Mouse (Mus musculus) midbrain, embryonic 16.5 days (tissue): ENCODE data around the gene Olr1. TPM values are rescaled to one million over a fixed set of nuclear protein-coding genes. Genes with fewer than 3 reads are reported as not detected.

Experiments
- ATAC-seq: fragments of 200-750 bp; cut with Nextera tagmentation; 2 replicates; pipeline ENCODE4 v1.8.0; 2017; ENCODE audit warnings: moderate TSS enrichment
- H3K27ac ChIP-seq: fragments of 300-500 bp; sonication (generic); 2 replicates; pipeline ENCODE4 v1.5.1; 2014; ENCODE audit warnings: mild to moderate bottlenecking, low read length, mixed read lengths
- H3K27me3 ChIP-seq: fragments of 300-500 bp; sonication (generic); 2 replicates; pipeline ENCODE4 v1.6.1; 2014; ENCODE audit warnings: low read depth, low read length, mixed read lengths; ENCODE audit not compliant: control insufficient read depth, insufficient read depth
- H3K36me3 ChIP-seq: fragments of 300-500 bp; sonication (generic); 2 replicates; pipeline ENCODE4 v1.6.1; 2014; ENCODE audit warnings: mild to moderate bottlenecking, low read length, moderate library complexity, mixed read lengths; ENCODE audit not compliant: control insufficient read depth, insufficient read depth
- H3K4me1 ChIP-seq: fragments of 300-500 bp; sonication (generic); 2 replicates; pipeline ENCODE4 v1.6.1; 2014; ENCODE audit warnings: mild to moderate bottlenecking, low read length, mixed read lengths; ENCODE audit not compliant: control insufficient read depth, insufficient read depth
- H3K4me2 ChIP-seq: fragments of 300-500 bp; sonication (generic); 2 replicates; pipeline ENCODE4 v1.6.1; 2014; ENCODE audit warnings: mild to moderate bottlenecking, low read length, mixed read lengths
- H3K4me3 ChIP-seq: fragments of 300-500 bp; sonication (generic); 2 replicates; pipeline ENCODE4 v1.5.1; 2014; ENCODE audit warnings: low read depth, mild to moderate bottlenecking, low read length, moderate library complexity, mixed read lengths
- H3K9ac ChIP-seq: fragments of 300-500 bp; sonication (generic); 2 replicates; pipeline ENCODE4 v1.6.1; 2014; ENCODE audit warnings: low read depth, low read length, mixed read lengths
- H3K9me3 ChIP-seq: fragments of 300-500 bp; sonication (generic); replicated peaks from 2 replicates; pipeline ENCODE4 v1.6.1; 2014; ENCODE audit warnings: mild to moderate bottlenecking, low read length, mixed read lengths; ENCODE audit not compliant: control insufficient read depth, poor library complexity, severe bottlenecking
- WGBS: fragments of 180-500 bp; shearing (Covaris S2); extraction: QIAGEN DNeasy Blood & Tissue Kit; methylation state at CpG from one replicate; pipeline ENCODE4 v1.1.7; 2014; 5-methylcytosine and 5-hydroxymethylcytosine counted together
- polyA plus RNA-seq: library from polyadenylated mRNA; unstranded; fragments of >200 nt; fragmentation: Nextera tagmentation; extraction: Ambion mirVana; gene quantifications from 2 replicates; pipeline ENCODE4 v1.2.1, GENCODE M21; 2015

The Olr1 gene
- not detected in 2 replicates for polyA plus RNA-seq

GRCm38 (mm10) chr6:129507024-129507423, at the start of gene Olr1:
Gene Olr1 (minus strand): TSS chr6:129507165.
- Histone ChIP-seq H3K4me1 (no peaks in the 10 kb centered on the region), H3K9me3 (no peaks in the 10 kb centered on the region), H3K4me3 (no peak within 1 kb of the TSS), H3K27ac (no peak within 1 kb of the TSS), H3K9ac (no peak within 1 kb of the TSS), H3K36me3 (no peaks in the 10 kb centered on the region), H3K4me2 (no peak within 1 kb of the TSS), H3K27me3 (no peaks in the 10 kb centered on the region)
- WGBS: 88% methylated on average over 9 of the region's 9 CpGs
- ATAC-seq: no peak

DNA sequence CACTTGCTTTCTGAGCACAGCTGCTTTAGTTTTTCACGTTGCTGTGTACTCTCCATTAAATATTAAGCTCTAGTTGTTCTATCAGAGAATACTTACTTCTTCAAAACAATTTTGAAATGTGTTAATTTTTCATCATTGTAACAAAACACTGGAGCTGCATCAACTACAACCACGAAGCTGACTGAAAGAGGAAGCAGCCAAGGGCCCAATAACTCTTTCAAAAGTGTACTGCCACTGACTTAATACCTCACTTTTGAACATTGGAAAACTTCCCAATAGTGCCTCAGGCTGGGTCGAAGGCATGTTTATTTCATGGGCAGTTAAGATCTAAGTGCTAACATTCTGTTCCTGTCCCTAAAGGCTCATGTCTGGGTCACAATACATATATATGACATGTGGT, 41.0 kb upstream of the Olr1 start:
- H3K4me1 ChIP-seq: 0 out of 2 replicates have a peak, but pooled peaks cover 2% of the 10 kb centered on the region
- H3K4me3 ChIP-seq: no peak overlapping the region
- H3K27me3 ChIP-seq: no peaks in the 10 kb centered on the region
- H3K9me3 ChIP-seq: no peaks in the 10 kb centered on the region
- H3K36me3 ChIP-seq: no peaks in the 10 kb centered on the region
- no peak for ATAC-seq
- no peak overlapping the region for H3K4me2 ChIP-seq
- 69% methylated on average over 3 of the region's 3 CpGs for WGBS
- no peak overlapping the region for H3K27ac ChIP-seq
- no peak overlapping the region for H3K9ac ChIP-seq

- Histone ChIP-seq H3K27me3 (no peaks in the 10 kb centered on the region), H3K4me2 (no peak overlapping the region), H3K4me1 (0 out of 2 replicates have a peak, but pooled peaks cover 2% of the 10 kb centered on the region), H3K36me3 (no peaks in the 10 kb centered on the region), H3K9ac (no peak overlapping the region), H3K4me3 (no peak overlapping the region), H3K27ac (no peak overlapping the region), H3K9me3 (no peaks in the 10 kb centered on the region)
- no peak for ATAC-seq
- WGBS: 84% methylated on average over 2 of the region's 2 CpGs
These were observed 40.3 kb upstream of the Olr1 start for GRCm38 (mm10) chr6:129547277-129547676.

- 0 out of 2 replicates have a peak, but pooled peaks cover 2% of the 10 kb centered on the region for H3K4me1 ChIP-seq
- H3K36me3 ChIP-seq: peaks cover 22% of the 10 kb centered on the region
- H3K4me2 ChIP-seq: no peak overlapping the region
- no peaks in the 10 kb centered on the region for H3K27me3 ChIP-seq
- no peak overlapping the region for H3K4me3 ChIP-seq
- no peak overlapping the region for H3K9ac ChIP-seq
- no peak overlapping the region; the same call in 1 of the 2 replicates for H3K27ac ChIP-seq
- no peaks in the 10 kb centered on the region for H3K9me3 ChIP-seq
- ATAC-seq: peak; percentile 84
- WGBS: 46% methylated on average over 6 of the region's 6 CpGs
These were observed 37.0 kb upstream of the Olr1 start for GRCm38 (mm10) chr6:129543709-129544606.

- Histone ChIP-seq H3K27me3 (no peaks in the 10 kb centered on the region), H3K4me1 (0 out of 2 replicates have a peak, but pooled peaks cover 2% of the 10 kb centered on the region), H3K9me3 (no peaks in the 10 kb centered on the region), H3K4me2 (no peak overlapping the region), H3K27ac (no peak overlapping the region), H3K36me3 (peaks cover 28% of the 10 kb centered on the region), H3K4me3 (no peak overlapping the region), H3K9ac (no peak overlapping the region)
- ATAC-seq: no peak
- WGBS: 89% methylated on average over 3 of the region's 3 CpGs
These were observed 35.6 kb upstream of the Olr1 start for GRCm38 (mm10) chr6:129542540-129542939.

DNA sequence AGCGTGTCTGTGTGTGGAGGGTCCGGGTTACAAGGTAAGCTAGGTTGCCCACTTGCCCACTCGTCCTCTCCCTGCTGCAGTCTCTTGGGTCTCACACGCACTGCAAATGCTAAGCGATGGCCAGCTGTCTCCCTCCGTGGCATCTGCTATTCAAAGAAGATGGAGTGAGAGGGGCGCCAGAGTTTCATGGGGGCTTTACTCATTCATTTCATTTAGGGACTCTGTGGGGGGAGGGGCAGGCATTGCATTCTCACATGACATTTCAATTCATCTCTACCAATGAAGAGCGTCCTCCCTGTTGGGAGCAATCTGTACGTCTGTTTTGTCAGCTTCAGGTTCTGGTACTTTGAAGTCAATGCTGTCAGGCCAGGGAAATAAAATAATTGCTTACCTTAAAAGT, 35.0 kb upstream of the Olr1 start:
- no peaks in the 10 kb centered on the region for H3K27me3 ChIP-seq
- H3K4me3 ChIP-seq: no peak overlapping the region
- peaks cover 28% of the 10 kb centered on the region for H3K36me3 ChIP-seq
- 41% methylated on average over 9 of the region's 9 CpGs for WGBS
- H3K9ac ChIP-seq: no peak overlapping the region
- H3K9me3 ChIP-seq: no peaks in the 10 kb centered on the region
- no peak overlapping the region for H3K27ac ChIP-seq
- H3K4me1 ChIP-seq: peaks cover 2% of the 10 kb centered on the region; the same call in 1 of the 2 replicates
- no peak for ATAC-seq
- H3K4me2 ChIP-seq: no peak overlapping the region

- Histone ChIP-seq H3K36me3 (peaks cover 28% of the 10 kb centered on the region), H3K4me3 (no peak overlapping the region), H3K4me2 (no peak overlapping the region), H3K4me1 (peaks cover 23% of the 10 kb centered on the region), H3K27ac (no peak overlapping the region), H3K27me3 (no peaks in the 10 kb centered on the region), H3K9me3 (no peaks in the 10 kb centered on the region), H3K9ac (no peak overlapping the region)
- 86% methylated on average over 6 of the region's 6 CpGs for WGBS
- ATAC-seq: no peak
These were observed 31.6 kb upstream of the Olr1 start for GRCm38 (mm10) chr6:129538555-129538954.

DNA sequence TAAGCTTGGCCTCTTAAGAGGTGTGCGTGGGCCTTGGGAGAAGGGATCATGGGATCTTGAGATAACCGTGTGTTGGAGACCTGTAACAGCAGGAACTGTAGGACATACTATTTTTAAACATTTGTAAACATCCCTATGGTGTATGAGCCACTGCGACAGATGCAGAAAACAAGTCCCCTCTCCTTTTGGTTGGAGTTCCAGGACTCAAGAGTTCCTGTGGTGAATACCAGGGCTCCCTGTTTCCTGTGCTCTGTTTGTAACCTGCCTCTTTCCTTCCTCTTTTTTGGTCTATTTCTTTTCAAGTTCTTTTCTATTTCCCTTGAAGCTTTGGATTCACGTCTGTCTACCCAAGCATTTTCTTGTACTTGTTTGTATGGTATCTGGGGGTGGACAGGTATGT, 28.8 kb upstream of the Olr1 start:
- peak overlapping the region; percentile 88 for H3K4me3 ChIP-seq
- peaks cover 20% of the 10 kb centered on the region for H3K36me3 ChIP-seq
- H3K27me3 ChIP-seq: no peaks in the 10 kb centered on the region
- no peaks in the 10 kb centered on the region for H3K9me3 ChIP-seq
- no peak for ATAC-seq
- no peak overlapping the region for H3K27ac ChIP-seq
- WGBS: 85% methylated on average over 4 of the region's 4 CpGs
- H3K4me1 ChIP-seq: peaks cover 29% of the 10 kb centered on the region
- peak overlapping the region; percentile 84 for H3K4me2 ChIP-seq
- H3K9ac ChIP-seq: no peak overlapping the region

- Histone ChIP-seq H3K9ac (peak overlapping the region; percentile 92), H3K4me2 (peak overlapping the region; percentile 84), H3K36me3 (peaks cover 14% of the 10 kb centered on the region), H3K27me3 (no peaks in the 10 kb centered on the region), H3K4me3 (peak overlapping the region; percentile 88), H3K27ac (peak overlapping the region; percentile 94), H3K9me3 (no peaks in the 10 kb centered on the region), H3K4me1 (peaks cover 29% of the 10 kb centered on the region)
- peak; percentile 33 for ATAC-seq
- 26% methylated on average over 4 of the region's 4 CpGs for WGBS
These were observed 27.7 kb upstream of the Olr1 start for GRCm38 (mm10) chr6:129534627-129535190.
